Mouse (Mus musculus): ENCODE measurements around the gene Map4k2. TPM values are rescaled to one million over a fixed set of nuclear protein-coding genes. Genes with fewer than 3 reads are reported as not detected.
A peak's percentile ranks its signal among the peaks of the same experiment; 100 is the strongest.
"Not testable (repeated sequence)": the region's sequence is repeated elsewhere in the genome, so short reads cannot be mapped to it uniquely, and the experiment has no call there.

The Map4k2 gene
- 10 to 100 TPM; 18.4 to 21.4 TPM for total RNA-seq (2021)
- long read RNA-seq, experiment 1, full-length matches to known transcripts: 1 of 5 reads
- long read RNA-seq, experiment 1, partial matches to known transcripts: 3 of 5 reads
- long read RNA-seq, experiment 1, other reads (novel, unspliced or antisense): 1 of 5 reads
- long read RNA-seq, experiment 2, full-length matches to known transcripts: 4 of 10 reads
- long read RNA-seq, experiment 2, partial matches to known transcripts: 2 of 10 reads
- long read RNA-seq, experiment 2, other reads (novel, unspliced or antisense): 4 of 10 reads

DNA sequence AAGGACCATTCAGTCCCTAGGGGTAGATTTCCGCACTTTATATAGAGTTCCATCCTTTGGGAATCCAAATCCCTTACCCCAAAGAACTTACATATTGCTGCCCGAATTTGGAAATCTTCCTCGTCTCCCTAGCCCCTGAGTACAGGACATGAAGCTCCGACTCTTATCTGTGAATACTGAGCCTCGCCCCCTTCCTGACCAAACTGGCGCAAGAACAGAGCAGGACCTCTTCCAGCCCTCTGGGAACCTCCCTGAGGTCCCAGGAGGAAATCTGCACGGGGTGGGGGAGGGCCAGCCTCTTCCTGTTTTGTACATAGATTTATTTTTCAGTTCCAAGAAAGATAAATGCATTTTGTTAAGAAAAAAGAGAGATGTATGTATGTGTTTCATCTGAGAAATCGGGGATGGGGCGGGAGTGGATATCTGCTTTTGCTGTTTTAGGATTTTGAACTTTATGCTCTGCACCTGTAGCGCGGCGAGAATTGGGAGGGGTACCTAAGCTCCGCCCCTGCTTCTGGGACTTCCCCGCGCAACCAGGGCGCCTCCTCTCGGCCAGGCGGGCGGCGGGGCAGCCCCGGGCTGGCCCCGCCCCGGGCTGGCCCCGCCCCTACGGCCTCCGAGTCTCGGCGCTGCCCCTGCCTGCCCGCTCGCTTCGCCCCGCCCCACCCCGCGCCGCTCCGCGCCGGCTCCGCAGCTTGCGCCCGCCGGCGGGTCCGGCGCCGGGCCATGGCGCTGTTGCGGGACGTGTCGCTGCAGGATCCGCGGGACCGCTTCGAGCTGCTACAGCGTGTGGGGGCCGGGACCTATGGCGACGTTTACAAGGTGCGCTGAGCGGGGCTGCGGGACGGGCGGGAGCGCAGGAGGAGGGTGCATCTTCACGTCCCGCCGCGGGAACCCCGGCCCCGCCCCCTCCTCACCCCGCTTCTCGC, at the start of gene Map4k2:
Map4k2 (plus strand) TSS at position 612 of the 929 bp plus-strand sequence.
- peak; percentile 56 to 85 for DNase-seq (ENCODE audit: low spot score in 2 of 2)

DNA sequence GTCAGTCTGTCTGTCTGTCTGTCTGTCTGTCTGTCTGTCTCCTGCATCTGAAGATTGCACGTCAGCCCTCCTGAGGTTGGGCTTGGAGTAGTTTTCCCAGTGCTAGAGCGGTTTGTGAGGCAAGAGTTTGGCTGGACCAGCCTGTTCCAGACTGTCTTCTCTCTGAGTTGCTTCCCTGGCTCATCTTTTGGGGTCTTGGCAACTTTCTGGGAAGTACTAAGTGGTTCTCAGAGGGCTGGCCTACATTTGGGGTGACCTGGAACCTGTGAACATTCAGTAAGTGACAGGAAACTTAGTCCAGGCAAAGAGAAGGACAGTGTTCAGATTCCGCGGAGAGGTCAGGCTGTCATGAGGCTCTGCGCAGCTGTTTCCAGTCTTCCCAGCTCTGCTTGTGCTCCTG, 48.7 kb upstream of the Map4k2 start:
- no peak for DNase-seq (ENCODE audit: low spot score in 2 of 2)

DNA sequence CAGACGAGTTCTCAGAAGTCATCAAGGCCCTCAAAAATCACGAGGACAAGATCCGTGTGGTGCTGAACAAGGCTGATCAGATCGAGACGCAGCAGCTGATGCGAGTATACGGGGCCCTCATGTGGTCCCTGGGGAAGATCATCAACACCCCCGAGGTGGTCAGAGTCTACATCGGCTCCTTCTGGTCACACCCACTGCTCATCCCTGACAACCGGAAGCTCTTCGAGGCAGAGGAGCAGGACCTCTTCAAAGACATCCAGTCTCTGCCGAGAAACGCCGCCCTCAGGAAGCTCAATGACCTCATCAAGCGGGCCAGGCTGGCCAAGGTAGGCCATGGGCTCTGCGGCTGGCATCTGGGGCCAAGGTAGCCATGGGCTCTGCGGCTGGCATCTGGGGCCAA, 46.6 kb upstream of the Map4k2 start:
- no peak for DNase-seq (ENCODE audit: low spot score in 2 of 2)

DNA sequence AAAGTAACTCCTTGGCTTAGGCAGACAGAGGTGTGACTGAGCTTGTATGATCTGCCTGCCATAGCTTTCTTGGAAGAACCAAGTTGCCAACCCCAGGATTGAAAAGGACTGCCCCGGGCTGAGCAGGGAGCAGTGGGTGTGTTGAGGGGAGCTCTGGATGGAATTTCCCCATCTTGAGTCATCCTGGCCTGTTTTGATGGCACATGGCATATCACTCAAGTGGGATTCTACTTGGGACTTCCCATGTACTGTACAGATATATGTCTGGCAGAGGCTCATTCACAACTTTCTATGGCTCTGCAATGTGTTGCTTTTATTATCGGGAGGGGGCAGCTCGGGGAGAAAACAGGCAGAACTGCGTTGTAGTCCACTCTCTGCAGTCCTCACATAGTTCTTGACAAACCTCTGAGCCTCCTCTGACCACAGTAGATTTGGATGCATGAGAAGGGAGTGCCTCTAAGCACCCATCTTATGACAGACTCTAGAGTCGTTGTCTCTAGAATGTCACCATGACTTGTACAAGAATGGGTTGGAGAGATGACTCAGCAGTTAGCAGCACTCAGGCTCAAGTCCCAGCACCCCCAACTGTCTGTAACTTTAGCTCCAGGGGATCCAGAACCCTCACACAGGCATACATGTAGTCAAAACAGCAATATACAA, 44.3 kb upstream of the Map4k2 start:
- no peak for DNase-seq (ENCODE audit: low spot score in 2 of 2)

DNA sequence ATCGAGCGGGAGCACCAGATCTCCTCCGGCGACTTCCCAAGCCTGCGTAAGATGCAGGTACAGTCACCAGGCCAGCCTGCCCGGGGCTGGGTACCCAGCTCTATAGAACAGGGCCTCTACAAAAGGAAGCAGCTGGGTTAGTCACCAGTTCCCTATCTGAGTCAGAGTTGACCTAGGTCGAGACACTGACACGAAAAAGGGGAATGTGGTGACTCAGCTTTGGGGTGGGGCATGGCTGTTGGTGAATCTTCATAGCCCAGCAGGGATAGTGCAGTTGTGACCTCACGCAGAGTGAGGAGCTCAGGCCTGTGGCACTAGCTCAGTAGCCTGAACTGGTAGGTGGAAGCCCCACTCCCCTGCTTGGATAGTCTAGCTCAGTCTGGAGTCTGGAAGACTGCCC, 43.3 kb upstream of the Map4k2 start:
- DNase-seq (ENCODE audit: low spot score in 2 of 2): no peak

DNA sequence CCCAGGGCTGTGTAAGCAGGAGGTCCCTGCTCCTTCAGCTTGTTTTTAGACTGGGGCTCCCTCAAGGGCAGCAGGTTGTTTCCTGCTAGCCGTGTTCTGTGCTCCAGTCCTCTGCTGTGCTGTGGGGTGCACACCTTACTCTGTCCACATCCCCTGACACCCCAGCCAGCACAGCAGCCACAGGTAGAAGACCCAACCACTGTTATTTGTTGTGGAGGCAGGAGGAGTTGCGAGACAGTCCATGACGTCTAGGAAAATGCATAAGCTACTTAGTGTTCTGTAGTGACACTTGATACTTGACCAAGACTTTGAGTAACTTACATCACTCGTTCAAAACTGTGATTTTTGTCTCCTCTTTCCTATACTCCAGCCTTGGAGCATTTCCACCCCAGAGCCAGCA, 41.9 kb upstream of the Map4k2 start:
- no peak for DNase-seq (ENCODE audit: low spot score in 2 of 2)

DNA sequence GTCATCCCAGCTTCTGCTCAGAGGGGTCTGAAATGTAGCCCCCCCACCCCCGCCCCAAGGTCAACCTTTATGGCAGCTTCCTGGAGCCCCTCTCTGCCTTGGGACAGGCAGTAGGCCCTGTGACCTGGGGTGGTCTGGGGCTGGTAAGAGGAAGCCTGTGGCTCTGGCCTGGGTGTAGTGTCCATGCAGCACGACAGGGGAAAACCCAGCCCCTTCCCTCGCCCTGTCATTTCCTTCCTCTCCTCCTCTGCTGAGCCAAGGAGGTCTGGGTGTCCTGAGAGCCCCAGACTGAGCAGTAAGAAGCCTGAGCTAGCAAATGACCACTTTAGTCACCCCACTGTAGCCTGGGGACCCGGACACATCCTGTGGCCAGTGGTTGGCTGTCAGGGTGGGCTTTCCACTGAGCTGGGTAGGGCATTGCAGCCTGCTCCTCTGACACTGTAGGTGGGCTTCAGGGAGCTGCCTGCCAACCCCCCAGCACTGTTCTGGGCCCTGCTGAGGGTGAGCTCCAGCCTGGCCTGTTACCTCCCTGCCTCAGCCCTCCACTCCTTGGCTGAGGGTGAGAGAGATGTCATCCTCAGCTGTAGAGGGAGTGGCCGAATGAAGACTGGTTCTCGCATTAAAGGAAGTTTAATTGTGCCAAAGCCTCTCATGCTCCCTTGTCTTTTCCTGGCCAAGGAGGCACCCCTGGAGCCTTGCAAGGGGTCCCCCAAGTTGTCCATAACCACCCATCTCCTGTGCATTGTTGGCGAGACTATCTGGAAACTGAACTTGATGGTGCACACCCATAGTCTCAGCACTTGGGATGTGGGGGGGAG, 41.3 kb upstream of the Map4k2 start:
- DNase-seq (ENCODE audit: low spot score in 2 of 2): no peak

DNA sequence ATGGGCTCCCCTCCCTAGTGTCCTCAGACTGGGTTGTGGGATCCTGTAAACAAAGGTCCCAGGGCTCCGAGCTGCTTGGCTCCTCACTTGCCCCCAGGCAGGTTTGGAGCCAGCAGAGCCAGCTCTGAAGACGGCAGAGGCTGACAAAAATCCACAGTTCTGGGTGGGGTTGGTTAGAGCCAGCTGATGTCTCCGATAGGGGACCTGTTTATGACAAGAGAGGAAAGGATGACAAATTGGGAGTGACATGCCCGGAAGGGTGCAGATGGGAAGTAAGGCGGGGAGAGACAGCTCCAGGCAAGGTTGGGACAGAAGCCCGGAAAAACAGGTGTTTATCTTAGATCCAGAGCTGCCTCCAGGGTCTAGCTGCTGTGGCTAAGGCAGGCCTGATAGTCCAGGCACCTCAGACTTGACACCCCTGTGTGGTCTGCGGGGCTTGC, 40.5 kb upstream of the Map4k2 start:
- no peak for DNase-seq (ENCODE audit: low spot score in 2 of 2)

DNA sequence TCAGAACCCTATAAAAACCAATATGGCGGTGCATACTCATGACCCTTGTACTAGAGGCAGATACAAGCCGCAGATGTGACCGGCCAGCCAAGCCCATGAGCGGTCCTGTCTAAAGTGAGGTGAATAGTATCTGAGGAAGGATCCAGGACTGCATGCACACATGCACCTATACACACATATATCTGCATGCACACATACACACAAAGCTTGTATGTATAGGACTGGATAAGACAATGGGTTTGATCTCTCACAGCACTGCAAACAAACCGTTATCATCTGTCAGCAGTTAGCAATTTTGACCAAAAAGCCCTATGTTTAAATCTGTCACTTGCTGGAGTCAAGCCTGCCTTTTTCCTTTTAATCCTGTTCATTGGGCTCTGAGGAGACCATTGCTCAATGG, 38.8 kb upstream of the Map4k2 start:
- DNase-seq (ENCODE audit: low spot score in 2 of 2): no peak

DNA sequence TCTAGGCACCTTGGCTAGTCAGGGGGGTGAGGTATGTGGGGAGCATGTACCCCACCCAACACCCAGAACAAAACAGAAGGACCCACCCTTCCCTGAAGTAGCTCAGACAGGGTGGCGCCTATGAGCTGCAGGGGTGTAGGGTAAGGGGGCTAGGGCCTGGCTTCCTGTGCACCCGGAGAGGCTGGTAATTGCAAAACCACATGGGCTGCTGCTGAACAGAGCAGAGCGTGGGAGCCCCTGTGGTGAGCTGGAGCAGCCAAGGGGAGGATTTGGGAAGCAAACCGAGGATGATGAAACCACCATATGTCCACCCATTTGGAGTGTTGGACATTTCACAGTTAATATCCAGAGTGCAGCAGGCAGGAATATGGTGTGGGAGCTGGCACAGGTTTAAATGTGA, 38.4 kb upstream of the Map4k2 start:
- DNase-seq (ENCODE audit: low spot score in 2 of 2): peak in 1 of 2 experiments; percentile 54

DNA sequence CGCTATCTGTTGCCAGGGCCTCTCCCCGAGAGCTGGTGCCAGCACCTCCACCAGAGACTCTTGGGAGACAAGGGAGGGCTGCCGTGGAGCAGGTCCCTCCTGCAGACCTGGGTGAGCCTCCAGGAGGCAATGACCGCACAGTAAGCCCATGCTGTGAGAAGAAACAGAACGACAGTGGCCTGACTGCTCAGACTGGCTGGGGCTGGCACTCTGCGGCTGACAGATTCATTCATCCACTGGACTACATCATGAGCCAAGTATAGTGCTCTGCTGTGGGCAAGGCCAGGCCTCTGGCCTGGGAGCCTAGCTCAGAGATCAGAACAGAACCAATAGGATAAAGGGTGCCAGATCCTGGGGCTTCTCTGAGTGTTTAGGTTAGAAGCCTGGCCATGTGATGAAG, 37.1 kb upstream of the Map4k2 start:
- DNase-seq (ENCODE audit: low spot score in 2 of 2): no peak

DNA sequence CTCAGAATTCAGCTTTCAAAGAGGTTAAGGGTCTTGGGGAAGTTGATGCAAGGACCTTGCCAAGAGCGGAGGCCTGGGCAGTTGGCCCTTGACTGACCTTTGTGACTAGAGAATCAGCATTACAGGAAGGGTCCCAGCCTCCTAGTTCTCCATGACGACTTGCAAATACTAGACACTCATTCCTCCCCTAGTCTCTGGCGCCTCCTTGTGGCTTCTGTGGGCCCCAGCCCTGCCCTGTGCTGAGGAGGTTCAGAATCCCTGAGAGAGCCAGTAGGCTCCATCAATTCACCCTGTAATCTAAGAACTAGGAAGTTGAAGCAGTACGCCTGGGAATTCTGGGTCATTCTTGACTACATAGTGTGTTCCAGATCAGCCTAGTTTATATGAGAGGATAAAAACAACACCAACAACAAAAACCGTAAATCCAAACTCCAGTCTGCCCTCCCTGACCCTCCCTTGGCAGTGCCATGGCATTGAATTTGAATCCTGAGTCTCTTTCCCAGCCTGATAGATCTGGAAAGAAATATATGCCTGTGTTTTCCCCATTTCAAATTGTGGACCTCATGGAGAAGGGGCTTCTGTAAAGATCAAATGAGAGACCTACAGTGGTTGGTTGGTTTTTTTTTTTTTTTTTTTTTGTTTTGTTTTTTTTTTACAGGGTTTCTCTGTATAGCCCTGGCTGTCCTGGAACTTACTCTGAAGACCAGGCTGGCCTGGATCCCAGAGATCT, 36.0 kb upstream of the Map4k2 start:
- peak; percentile 84 to 91 for DNase-seq (ENCODE audit: low spot score in 2 of 2)

DNA sequence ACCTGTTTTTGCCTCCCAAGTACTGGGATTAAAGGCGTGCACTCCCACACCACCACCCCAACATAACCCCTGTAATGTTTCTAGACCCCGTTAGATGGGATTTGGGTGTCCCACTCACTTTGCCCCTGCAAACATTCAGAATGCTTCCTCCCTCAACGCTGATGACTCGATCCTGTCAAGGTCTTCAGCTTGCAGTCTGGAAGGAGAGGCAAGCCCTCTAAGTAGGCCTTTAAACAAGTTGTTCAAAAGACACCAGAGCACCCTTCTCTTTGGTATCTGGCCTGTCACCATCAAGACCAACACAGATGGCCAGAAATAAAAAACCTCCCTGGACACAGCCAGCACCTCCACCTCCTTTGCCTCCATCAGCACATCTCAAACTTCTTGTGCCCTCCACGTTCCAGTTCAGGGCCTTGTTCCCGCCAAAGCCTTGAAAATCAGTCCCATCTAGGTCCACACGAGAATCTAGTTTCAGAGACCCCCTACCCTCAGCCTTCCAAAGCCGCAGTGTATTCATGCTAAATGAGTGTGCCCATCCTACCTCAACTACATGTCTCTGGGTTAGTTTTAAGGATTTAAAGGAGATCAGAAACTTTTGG, 35.3 kb upstream of the Map4k2 start:
- DNase-seq (ENCODE audit: low spot score in 2 of 2): no peak

DNA sequence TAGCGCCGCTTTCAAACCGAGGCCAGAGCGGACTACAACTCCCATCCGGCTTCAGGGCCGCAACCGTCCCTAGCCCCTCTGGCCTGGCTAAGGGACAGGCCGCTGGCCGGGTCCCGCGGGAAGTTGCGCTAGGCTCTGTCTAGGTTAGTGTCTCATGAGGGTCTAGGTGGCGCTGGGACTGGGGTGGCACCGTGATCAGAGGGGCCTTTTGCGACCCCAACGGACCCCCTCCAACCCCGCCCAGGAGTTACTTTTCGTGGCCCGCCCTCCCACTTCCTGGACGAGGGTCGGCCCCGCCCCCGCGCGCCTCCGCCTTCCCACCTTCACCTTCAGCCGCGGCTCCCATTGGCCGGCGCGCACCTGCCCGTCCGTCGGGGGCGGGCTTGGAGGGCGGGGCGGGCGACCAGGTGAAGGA, 34.8 kb upstream of the Map4k2 start, which contains the start of gene Cdc42bpg:
Cdc42bpg (plus strand) TSS at position 320 of the 415 bp plus-strand sequence.
- peak; percentile 61 to 83 for DNase-seq (ENCODE audit: low spot score in 2 of 2)

DNA sequence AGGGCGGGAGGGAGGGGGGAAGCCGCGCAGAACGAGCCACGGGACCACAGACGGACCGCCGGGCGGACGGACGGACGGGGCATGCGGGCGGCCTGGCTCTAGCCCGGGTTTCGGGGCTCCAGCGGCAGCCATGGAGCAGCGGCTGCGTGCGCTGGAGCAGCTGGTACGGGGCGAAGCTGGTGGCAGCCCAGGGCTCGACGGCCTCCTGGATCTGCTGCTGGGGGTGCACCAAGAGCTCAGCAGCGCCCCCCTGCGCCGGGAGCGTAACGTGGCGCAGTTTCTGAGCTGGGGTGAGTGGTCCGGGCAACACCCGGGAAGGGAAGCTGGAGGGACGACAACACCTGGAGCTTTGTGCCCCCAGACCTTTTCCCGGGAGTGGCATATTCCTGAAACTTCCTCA, 34.3 kb upstream of the Map4k2 start:
- peak; percentile 85 to 87 for DNase-seq (ENCODE audit: low spot score in 2 of 2)

DNA sequence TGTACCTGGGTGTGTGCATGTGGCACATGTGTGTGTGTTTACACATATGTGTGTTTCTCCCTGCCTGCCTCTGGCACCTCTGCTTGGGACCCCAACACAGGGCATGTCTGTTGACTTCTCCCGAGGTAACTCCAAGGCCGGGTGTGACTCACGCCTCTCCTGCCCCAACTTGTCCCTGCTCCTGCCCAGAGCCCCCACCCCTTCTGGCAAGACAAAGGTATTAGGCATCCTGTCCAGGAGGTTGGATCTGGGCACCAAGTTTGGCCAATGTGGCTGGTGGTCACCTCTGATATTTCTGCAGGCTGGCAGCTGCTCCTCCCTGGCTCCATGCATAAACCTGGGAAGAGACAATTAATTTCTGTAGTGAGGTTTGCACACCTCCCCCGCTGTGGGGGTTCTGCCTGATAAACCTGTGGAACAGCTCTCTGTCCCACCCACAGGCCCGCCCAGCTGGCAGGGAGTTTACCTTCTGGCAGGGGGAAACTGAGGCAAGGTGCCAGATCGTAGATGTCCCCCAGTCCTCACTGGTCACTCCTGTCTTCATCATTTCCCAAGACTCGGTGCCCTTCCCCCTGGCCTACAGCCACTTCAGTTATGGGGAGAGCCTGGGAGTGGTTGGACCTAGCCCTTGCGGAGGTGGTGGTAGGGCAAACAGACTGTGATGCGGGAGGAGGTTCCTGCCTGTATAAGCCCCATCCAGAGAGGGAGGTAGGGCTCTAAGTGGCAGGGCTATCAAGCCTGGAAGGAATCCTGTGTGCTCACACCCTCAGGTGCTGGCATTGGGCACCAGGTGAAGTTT, 33.0 kb upstream of the Map4k2 start:
- no peak for DNase-seq (ENCODE audit: low spot score in 2 of 2)

DNA sequence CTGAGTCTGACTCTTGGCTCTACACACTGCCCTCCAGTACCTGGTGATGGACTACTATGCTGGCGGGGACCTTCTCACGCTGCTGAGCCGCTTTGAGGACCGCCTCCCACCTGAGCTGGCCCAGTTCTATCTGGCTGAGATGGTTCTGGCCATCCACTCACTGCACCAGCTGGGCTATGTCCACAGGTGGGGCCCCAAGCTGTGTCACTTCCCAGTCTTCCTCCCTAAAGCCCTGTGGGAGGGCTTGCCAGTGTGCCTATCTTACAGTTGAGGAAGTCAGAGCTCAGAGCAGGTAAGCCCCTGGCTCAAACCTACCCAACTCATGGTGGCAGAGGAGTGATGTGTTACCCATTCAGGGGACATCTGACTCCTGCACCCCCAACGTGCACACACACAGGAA, 30.8 kb upstream of the Map4k2 start:
- DNase-seq (ENCODE audit: low spot score in 2 of 2): no peak

DNA sequence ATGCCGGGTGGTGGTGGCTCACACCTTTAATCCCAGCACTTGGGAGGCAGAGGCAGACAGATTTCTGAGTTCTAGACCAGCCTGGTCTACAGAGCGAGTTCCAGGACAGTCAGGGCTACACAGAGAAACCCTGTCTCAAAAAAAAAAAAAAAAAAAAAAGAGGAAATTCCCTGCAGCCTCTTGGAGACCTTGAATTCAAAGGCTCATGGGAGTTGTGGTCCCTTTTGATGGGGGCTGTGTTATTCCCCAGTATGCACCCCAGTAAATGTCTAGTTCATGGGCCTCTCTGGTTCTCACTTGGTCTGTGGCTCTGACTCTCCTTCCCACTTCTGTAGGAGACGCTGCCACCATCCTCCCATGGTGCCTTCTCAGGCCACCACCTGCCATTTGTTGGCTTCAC, 29.2 kb upstream of the Map4k2 start:
- not testable (repeated sequence) for DNase-seq (ENCODE audit: low spot score in 2 of 2)

DNA sequence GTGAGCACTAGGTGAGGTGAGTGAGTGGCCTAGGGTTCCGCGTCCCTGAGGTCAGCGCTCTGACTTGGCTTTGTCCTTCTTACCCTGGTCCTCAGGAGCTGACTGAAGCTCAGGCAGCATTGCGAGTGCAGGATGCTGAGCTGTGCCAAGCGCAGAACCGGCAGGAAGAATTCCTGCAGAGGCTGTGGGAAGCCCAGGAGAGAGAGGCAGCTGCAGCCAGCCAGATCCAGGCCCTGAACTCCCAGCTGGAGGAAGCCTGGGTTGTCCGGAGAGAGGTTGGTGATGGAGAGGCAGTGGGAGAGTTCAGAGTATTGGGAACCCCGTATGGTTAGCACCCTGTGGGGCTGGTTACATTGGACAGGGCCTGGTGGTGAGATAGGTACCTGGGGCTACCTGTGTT, 27.1 kb upstream of the Map4k2 start:
- DNase-seq (ENCODE audit: low spot score in 2 of 2): no peak

All from gastrocnemius, postnatal 4 days (tissue).